Mouse (Mus musculus): ENCODE data around the gene Hspb6. TPM values are rescaled to one million over a fixed set of nuclear protein-coding genes. Genes with fewer than 3 reads are reported as not detected.

The Hspb6 gene
- polyA plus RNA-seq (2015; fragmentation: Nextera tagmentation; extraction: Ambion mirVana): 249 and 337 TPM in 2 replicates

DNA sequence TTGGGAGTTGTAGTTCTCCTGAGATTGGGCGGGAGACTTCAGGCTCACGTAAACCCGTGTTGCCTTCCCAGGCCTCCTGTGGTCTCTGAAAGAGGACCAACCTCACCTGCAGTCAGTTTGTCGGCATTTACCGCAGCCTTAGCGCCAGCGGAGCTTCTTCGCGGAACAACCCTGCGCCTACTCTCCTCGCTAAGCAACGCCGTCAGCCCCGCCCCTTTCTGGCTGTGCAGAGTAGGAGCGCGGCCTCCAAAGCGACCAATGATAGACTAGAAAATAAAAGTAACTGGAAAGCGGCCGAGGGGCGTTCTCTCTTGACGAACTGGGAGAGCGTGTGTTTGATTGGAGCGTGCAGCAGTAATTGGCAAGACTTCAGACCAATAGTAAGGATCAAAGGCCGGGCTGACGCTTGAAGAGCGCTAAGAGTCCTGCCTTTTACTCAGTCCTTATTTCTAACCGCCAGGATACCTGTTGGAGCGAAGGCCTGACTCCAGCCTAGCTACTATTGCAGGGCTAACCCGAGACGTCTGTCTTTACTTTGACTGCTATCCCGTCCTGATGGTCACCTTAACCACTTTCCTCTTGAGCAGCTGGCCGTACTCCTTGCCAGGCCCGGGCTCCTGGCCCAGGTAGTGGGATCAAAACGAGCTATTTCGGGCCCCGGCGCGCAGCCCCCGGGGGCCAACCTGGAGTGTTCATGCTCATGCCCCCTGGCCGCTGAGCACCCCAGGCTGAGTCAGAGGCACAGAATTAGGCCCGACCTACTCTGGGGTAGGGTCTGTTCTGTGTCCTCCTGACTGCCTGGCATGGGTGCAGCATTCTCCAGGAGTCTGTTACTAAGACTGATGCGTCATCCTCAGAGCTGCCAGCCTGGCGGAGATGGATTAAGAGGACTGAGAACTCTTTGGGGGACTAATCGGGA, at the start of gene Hspb6, which contains the start of gene Proser3:
TSS of gene Hspb6 (plus strand) at position 77 of the 919 bp plus-strand sequence.
TSS of gene Proser3 (minus strand) at position 198 of the 919 bp plus-strand sequence.

GRCm38 (mm10) chr7:30534633-30535577, 17.1 kb upstream of the Hspb6 start, which contains the start of gene Arhgap33:
Gene Arhgap33, minus strand, starts transcription at chr7:30535060.

GRCm38 (mm10) chr7:30559443-30559954, 7.5 kb downstream of the Hspb6 start, which contains the start of gene Lin37:
Gene Lin37, minus strand, starts transcription at chr7:30559838.

GRCm38 (mm10) chr7:30563117-30563905, 11.3 kb downstream of the Hspb6 start, which contains the start of the genes U2af1l4, Gm49396 and Psenen:
Gene U2af1l4, plus strand, starts transcription at chr7:30563301.
Gene Gm49396, plus strand, starts transcription at chr7:30563344.
Gene Psenen, minus strand, starts transcription at chr7:30563627.

GRCm38 (mm10) chr7:30564970-30565571, 13.1 kb downstream of the Hspb6 start, which contains the start of gene Igflr1:
Gene Igflr1, plus strand, starts transcription at chr7:30565427.

DNA sequence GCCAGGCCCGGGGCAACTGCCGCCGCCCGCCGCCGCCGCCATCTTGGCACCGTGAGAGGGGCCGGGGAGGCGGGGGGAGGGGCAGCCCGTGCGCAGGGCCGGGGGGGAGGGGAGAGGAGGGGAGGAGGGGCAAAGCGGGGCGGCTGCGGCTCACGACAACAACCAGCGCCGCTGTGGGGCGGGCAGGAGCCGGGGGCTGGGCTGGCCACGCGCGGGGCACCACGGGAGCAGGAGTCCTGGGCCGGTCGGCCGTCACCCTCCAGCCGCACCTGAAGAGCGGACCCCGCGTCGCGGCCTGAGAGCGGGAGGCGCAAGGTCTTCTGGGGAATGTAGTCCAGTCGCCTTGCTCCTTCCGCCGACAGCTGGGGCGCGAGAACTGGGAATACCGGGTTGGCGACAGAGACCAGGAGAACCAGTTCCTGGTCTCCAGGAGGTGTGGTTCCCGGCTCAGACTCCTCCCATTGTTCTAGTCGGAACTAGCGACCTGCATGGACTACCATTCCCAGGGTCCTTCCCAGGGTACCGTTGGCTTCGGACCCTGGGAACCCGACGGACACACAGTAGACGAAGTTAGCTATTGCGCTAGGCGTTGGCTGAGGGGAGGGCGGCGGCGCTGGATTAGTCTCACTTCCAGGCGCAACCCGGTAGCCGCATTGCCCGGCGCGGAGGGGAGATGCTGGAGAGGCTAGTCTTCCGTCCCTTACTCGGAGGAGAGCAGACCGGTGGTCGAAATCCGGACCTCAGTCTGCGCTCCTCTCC, 36.9 kb downstream of the Hspb6 start, which contains the start of gene Kmt2b:
TSS of gene Kmt2b (minus strand) at position 51 of the 759 bp plus-strand sequence.

DNA sequence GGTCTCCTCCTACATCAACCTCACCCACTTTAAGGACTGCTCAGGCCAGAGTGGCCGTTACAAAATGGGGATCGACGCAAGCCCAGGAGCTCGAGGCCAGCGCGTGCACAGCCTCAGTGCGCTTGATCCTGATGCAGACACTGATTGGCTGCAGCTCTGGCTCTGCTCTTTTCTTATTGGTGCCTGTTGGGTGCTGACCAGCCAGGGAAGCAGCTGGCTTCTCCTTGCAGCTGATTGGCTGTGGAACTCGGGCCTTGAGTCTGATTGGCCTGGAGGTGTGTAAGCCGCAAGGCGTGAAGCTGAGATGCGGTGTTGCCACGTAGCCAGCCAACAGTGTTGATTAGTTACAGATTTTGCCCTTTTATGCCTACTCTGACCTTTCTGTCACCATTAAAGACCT, 46.8 kb downstream of the Hspb6 start, which contains the start of gene Zbtb32:
TSS of gene Zbtb32 (minus strand) at position 124 of the 400 bp plus-strand sequence.

Small RNAs within 50 kb of the gene (microRNA-seq; reads per million reads assigned to microRNA genes)
- 1.2 to 1.3 reads per million in 2 experiments for gene Gm38670
- gene Mir3569: 0 reads per million in 2 experiments

Other genes starting within 250 kb of the Hspb6 start
- 47.9 and 48.6 TPM in 2 replicates for gene Alkbh6, start 243.5 kb upstream of the Hspb6 start, polyA plus RNA-seq (2015; fragmentation: Nextera tagmentation; extraction: Ambion mirVana)
- gene Syne4, start 237.4 kb upstream of the Hspb6 start, polyA plus RNA-seq (2015; fragmentation: Nextera tagmentation; extraction: Ambion mirVana): 4.4 and 5.0 TPM in 2 replicates
- 1.6 TPM in 1 of 2 replicates, not detected in the other for gene E130208F15Rik, start 230.4 kb upstream of the Hspb6 start, polyA plus RNA-seq (2015; fragmentation: Nextera tagmentation; extraction: Ambion mirVana)
- gene Sdhaf1, start 228.3 kb upstream of the Hspb6 start, polyA plus RNA-seq (2015; fragmentation: Nextera tagmentation; extraction: Ambion mirVana): 19.2 and 19.3 TPM in 2 replicates
- gene Lrfn3, start 189.4 kb upstream of the Hspb6 start, polyA plus RNA-seq (2015; fragmentation: Nextera tagmentation; extraction: Ambion mirVana): 1.1 TPM in 2 replicates
- 68.8 and 91.3 TPM in 2 replicates for gene Tyrobp, start 138.4 kb upstream of the Hspb6 start, polyA plus RNA-seq (2015; fragmentation: Nextera tagmentation; extraction: Ambion mirVana)
- 2.9 and 3.6 TPM in 2 replicates for gene Hcst, start 132.3 kb upstream of the Hspb6 start, polyA plus RNA-seq (2015; fragmentation: Nextera tagmentation; extraction: Ambion mirVana)
- gene Nfkbid, start 130.4 kb upstream of the Hspb6 start, polyA plus RNA-seq (2015; fragmentation: Nextera tagmentation; extraction: Ambion mirVana): 0.27 and 0.44 TPM in 2 replicates
- 2.2 and 2.6 TPM in 2 replicates for gene Aplp1, start 106.6 kb upstream of the Hspb6 start, polyA plus RNA-seq (2015; fragmentation: Nextera tagmentation; extraction: Ambion mirVana)
- gene Kirrel2, start 94.5 kb upstream of the Hspb6 start, polyA plus RNA-seq (2015; fragmentation: Nextera tagmentation; extraction: Ambion mirVana): 0.09 and 0.23 TPM in 2 replicates
- 0.10 TPM in 1 of 2 replicates, not detected in the other for gene Nphs1, start 93.9 kb upstream of the Hspb6 start, polyA plus RNA-seq (2015; fragmentation: Nextera tagmentation; extraction: Ambion mirVana)
- gene Prodh2, start 58.6 kb upstream of the Hspb6 start, polyA plus RNA-seq (2015; fragmentation: Nextera tagmentation; extraction: Ambion mirVana): 0.07 TPM in 1 of 2 replicates, not detected in the other
- gene Arhgap33, start 17.1 kb upstream of the Hspb6 start, polyA plus RNA-seq (2015; fragmentation: Nextera tagmentation; extraction: Ambion mirVana): 1.6 and 1.7 TPM in 2 replicates
- 3.3 TPM in 2 replicates for gene Proser3, start 121 bp downstream of the Hspb6 start, polyA plus RNA-seq (2015; fragmentation: Nextera tagmentation; extraction: Ambion mirVana)
- gene Lin37, start 7.7 kb downstream of the Hspb6 start, polyA plus RNA-seq (2015; fragmentation: Nextera tagmentation; extraction: Ambion mirVana): 27.5 and 27.9 TPM in 2 replicates
- 84.5 and 85.4 TPM in 2 replicates for gene U2af1l4, start 11.1 kb downstream of the Hspb6 start, polyA plus RNA-seq (2015; fragmentation: Nextera tagmentation; extraction: Ambion mirVana)
- gene Gm49396, start 11.2 kb downstream of the Hspb6 start, polyA plus RNA-seq (2015; fragmentation: Nextera tagmentation; extraction: Ambion mirVana): 3.2 and 3.3 TPM in 2 replicates
- gene Psenen, start 11.4 kb downstream of the Hspb6 start, polyA plus RNA-seq (2015; fragmentation: Nextera tagmentation; extraction: Ambion mirVana): 120 and 135 TPM in 2 replicates
- gene Igflr1, start 13.2 kb downstream of the Hspb6 start, polyA plus RNA-seq (2015; fragmentation: Nextera tagmentation; extraction: Ambion mirVana): 0.66 and 1.7 TPM in 2 replicates
- gene Kmt2b, start 36.5 kb downstream of the Hspb6 start, polyA plus RNA-seq (2015; fragmentation: Nextera tagmentation; extraction: Ambion mirVana): 3.0 and 3.9 TPM in 2 replicates
- gene Zbtb32, start 46.7 kb downstream of the Hspb6 start, polyA plus RNA-seq (2015; fragmentation: Nextera tagmentation; extraction: Ambion mirVana): 0.10 and 0.15 TPM in 2 replicates
- gene Upk1a, start 60.7 kb downstream of the Hspb6 start, polyA plus RNA-seq (2015; fragmentation: Nextera tagmentation; extraction: Ambion mirVana): 0.39 and 0.53 TPM in 2 replicates
- gene Cox6b1, start 74.0 kb downstream of the Hspb6 start, polyA plus RNA-seq (2015; fragmentation: Nextera tagmentation; extraction: Ambion mirVana): 1,910 and 2,111 TPM in 2 replicates
- gene Etv2, start 83.7 kb downstream of the Hspb6 start, polyA plus RNA-seq (2015; fragmentation: Nextera tagmentation; extraction: Ambion mirVana): not detected in 2 replicates
- gene Rbm42, start 98.1 kb downstream of the Hspb6 start, polyA plus RNA-seq (2015; fragmentation: Nextera tagmentation; extraction: Ambion mirVana): 65.4 and 67.4 TPM in 2 replicates
- 7.5 and 9.5 TPM in 2 replicates for gene Haus5, start 112.8 kb downstream of the Hspb6 start, polyA plus RNA-seq (2015; fragmentation: Nextera tagmentation; extraction: Ambion mirVana)
- not detected in 2 replicates for gene Pmis2, start 119.4 kb downstream of the Hspb6 start, polyA plus RNA-seq (2015; fragmentation: Nextera tagmentation; extraction: Ambion mirVana)
- gene 2200002J24Rik, start 146.7 kb downstream of the Hspb6 start, polyA plus RNA-seq (2015; fragmentation: Nextera tagmentation; extraction: Ambion mirVana): 0.33 TPM in 1 of 2 replicates, not detected in the other
- gene Atp4a, start 160.0 kb downstream of the Hspb6 start, polyA plus RNA-seq (2015; fragmentation: Nextera tagmentation; extraction: Ambion mirVana): 0.15 and 0.22 TPM in 2 replicates
- 227 and 250 TPM in 2 replicates for gene Tmem147, start 177.4 kb downstream of the Hspb6 start, polyA plus RNA-seq (2015; fragmentation: Nextera tagmentation; extraction: Ambion mirVana)
- gene Gapdhs, start 191.5 kb downstream of the Hspb6 start, polyA plus RNA-seq (2015; fragmentation: Nextera tagmentation; extraction: Ambion mirVana): 0.21 TPM in 1 of 2 replicates, not detected in the other
- gene Sbsn, start 199.3 kb downstream of the Hspb6 start, polyA plus RNA-seq (2015; fragmentation: Nextera tagmentation; extraction: Ambion mirVana): 0.45 and 25.6 TPM in 2 replicates
- gene Dmkn, start 211.6 kb downstream of the Hspb6 start, polyA plus RNA-seq (2015; fragmentation: Nextera tagmentation; extraction: Ambion mirVana): 0.51 and 65.3 TPM in 2 replicates
- 8.3 and 219 TPM in 2 replicates for gene Krtdap, start 235.7 kb downstream of the Hspb6 start, polyA plus RNA-seq (2015; fragmentation: Nextera tagmentation; extraction: Ambion mirVana)

Measured in skeletal muscle tissue, postnatal 0 days (tissue).